Mouse (Mus musculus) adrenal gland, postnatal 0 days (tissue): Measurements from ENCODE around the gene Rtl8b. TPM values are rescaled to one million over a fixed set of nuclear protein-coding genes. Genes with fewer than 3 reads are reported as not detected.

ENCODE experiments used
- polyA plus RNA-seq: library from polyadenylated mRNA; unstranded; fragments of >200 nt; fragmentation: Nextera tagmentation; extraction: Ambion mirVana; gene quantifications from 2 replicates; pipeline ENCODE4 v1.2.1, GENCODE M21; 2015

Gene Rtl8b
- polyA plus RNA-seq = 63.4 and 69.2 TPM in 2 replicates

DNA sequence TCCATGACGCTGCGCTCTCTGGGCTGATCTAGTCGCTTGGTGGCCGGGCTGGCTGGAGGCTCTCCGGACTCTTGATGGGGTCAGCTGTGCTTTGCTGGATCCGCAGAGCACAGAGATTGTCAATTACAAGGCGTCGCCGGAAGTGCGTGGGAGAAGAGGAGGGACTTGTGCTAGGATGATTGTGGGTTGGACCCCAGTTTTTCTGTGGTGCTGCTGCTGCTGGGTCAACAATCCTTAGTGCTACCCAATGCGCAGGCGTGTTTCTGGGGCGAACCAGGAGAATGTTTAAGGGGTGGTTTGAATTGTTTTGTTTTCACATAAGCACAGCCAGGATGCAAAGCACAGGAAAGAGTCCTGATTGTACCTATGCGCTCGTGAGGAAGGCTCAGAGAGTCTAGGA, at the start of gene Rtl8b:
Rtl8b (minus strand) TSS at position 115 of the 400 bp plus-strand sequence.

DNA sequence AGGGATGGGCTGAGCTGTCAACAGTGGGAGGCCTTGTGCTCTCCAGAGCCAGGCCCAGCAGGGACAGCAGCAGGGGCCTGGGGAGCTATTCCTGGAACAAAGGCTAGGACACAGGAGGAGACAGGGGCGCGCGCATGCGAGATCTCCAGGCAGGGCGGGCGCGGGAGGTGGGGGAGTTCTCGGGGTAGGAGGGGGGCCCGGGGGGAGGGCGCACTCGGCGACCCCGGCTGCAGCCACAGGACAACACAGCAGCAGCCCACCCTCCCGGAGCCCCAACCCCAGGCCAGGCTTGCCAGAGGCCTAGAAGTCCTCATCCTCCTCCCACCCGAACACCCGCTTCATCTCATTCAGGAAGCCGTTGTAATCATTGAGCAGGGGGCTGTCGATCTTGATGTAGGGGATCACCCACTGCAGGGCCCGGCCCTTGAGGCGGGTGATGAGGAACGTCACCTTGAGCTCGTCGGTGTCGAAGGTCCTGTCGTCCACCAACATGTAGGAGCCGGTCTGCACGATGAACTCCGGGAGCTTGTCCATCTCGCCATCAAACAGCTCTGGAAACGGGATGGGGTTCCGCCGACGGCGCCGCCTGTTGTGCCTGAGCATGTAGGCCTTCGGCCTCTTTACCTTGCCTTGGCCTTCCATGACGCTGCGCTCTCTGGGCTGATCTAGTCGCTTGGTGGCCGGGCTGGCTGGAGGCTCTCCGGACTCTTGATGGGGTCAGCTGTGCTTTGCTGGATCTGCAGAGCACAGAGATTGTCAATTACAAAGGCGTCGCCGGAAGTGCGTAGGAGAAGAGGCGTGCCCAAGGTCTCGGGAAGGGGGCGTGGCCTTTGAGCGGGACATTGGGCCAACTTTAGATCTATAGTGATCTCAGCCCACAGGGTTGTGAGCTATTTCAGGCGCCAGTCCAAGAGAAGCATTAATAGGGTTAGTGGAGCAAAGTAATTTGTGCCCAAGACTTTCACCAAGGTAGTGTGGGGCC, 26.9 kb downstream of the Rtl8b start, which contains the start of gene Rtl8a:
Rtl8a (minus strand) TSS at position 703 of the 982 bp plus-strand sequence.

Other genes starting within 250 kb of the Rtl8b start
- gene Etd, start 235.5 kb downstream of the Rtl8b start, polyA plus RNA-seq = not detected in 2 replicates
- 71.9 and 85.6 TPM in 2 replicates for gene Rtl8c, start 62.4 kb downstream of the Rtl8b start, polyA plus RNA-seq
- 0.26 TPM in 1 of 2 replicates, not detected in the other for gene Gm14597, start 61.4 kb downstream of the Rtl8b start, polyA plus RNA-seq
- 94.8 and 97.5 TPM in 2 replicates for gene Rtl8a, start 26.7 kb downstream of the Rtl8b start, polyA plus RNA-seq
- gene 4930502E18Rik, start 54.4 kb upstream of the Rtl8b start, polyA plus RNA-seq = 0.47 and 0.48 TPM in 2 replicates
- gene 1700013H16Rik, start 87.4 kb upstream of the Rtl8b start, polyA plus RNA-seq = not detected in 2 replicates
- gene Zfp36l3, start 106.0 kb upstream of the Rtl8b start, polyA plus RNA-seq = not detected in 2 replicates
- gene Xlr, start 127.3 kb upstream of the Rtl8b start, polyA plus RNA-seq = 3.5 and 12.7 TPM in 2 replicates